Mouse (Mus musculus): ENCODE data around the gene Mfn1.

The Mfn1 gene

DNA sequence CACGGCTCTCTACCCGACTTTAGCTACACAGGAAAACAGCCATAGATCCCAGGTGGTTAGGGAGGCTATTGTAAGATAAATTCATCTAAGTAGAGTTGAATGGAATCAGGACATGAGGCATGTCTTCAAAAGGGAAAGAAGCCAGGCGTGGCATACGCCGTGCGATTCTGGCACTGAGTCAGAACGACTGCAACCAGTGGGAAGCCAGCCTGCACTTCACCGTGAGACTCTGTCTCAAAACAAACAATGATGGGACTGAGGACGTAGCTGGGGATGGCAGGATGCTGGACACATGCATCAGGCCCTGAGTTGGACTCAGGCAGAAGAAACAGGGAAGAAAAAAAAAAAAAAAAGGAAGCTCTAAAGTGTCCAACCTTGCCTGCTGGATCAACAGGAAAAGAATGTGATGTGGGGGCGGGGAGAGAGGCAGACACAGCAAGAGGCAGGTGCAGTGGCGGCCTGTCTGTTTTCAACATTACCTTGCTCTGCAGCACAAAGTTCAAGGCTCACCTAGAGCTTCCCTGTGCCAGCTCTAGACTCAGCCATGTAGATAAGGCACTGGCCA is 82.4 kb downstream of the Mfn1 start:
- no peak for DNase-seq (ENCODE audit: low spot score in 2 of 2)

DNA sequence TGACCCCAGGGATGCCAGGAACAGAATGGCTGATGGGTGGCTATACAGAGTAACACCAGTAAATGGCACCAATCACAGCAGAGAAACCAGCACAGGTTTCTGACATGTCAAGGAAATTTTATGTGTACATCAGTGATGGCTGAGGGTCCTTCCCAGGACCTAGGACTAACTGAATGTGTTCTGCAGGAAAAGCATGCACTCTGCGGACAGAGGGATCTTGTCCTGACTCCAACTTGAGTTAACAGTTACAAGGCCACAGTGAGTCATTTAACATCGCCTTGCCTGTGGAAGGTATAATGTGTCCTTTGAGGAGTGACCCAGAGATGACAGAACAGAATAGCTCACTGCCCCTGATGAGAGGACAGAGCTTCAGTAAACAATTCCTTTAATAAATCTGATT is 85.5 kb downstream of the Mfn1 start:
- DNase-seq (ENCODE audit: low spot score in 2 of 2): no peak

DNA sequence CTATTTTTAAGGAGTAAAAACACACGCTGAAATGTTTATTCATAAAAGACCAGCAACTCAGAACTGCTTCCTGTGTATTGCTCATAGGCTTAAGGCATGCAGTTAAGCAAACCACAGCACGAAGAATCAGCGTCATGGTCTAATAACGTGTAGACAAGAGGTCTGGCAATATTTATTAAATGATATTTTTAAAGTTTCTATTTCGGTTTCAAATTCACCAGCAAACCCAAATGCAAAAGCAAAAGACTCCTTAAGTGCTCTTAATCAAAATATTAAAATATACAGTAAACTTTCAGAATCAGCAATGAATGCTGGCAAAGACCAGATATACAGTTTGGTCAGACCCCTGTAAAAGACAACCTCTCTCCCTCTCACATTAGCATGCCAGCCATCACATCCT is 86.1 kb downstream of the Mfn1 start:
- DNase-seq (ENCODE audit: low spot score in 2 of 2): no peak

DNA sequence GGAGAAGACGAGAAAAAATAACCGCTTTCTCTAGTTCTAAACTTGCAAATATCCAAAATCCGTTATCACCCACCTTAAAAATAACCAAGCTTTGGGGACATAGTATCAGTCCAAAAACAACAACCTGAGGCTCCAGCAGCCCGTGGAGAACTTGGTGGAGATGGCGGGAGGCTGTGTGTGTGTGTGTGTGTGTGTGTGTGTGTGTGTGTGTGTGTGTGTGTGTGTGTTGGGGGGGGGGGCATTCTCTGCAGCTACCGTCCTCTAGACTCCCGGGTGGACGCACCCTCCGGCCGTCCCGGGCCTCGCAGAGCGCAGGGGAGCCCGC is 86.7 kb downstream of the Mfn1 start:
- no peak for DNase-seq (ENCODE audit: low spot score in 2 of 2)

DNA sequence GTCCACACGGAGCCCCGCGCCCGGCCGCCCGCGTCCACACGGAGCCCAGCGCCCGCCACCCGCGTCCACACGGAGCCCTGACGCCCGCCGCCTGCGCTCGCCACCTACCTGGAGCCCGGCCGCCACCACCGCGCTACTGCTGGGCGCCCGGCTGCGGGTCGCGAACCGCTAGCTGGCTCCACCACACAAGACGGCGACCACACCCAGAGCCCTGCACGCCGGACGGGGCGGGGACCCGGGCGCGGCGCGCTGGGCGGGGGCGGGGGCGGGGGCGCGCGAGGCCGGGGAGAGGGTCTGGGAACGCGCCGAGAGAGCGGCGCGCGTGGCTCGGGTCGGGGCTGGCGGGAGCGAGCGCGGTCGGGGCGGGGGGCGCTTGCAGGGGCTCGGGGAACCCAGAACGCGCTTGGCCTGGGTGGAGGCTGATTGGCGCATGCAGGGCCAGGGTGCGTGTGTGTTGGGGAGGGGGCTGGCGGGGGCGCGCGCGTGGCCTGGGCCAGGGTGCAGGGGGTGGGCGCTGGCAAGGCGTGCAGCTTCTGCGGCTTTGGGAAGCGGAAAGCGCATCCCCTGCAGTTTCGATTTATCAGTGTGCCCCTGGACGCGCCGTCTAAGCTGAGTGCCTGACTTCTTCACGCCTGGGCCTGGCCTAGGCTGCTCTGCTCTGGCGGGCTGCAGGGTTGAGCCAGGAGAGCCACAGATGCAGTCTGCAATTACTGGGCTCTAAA is 87.2 kb downstream of the Mfn1 start, which contains the start of gene Gnb4:
Gnb4 (minus strand) TSS at position 255 of the 722 bp plus-strand sequence.
- DNase-seq (ENCODE audit: low spot score in 2 of 2): peak; percentile 33 to 63

- DNase-seq (ENCODE audit: low spot score in 2 of 2): no peak
Measured at GRCm38 (mm10) chr3:32617053-32617642, 87.9 kb downstream of the Mfn1 start.

DNA sequence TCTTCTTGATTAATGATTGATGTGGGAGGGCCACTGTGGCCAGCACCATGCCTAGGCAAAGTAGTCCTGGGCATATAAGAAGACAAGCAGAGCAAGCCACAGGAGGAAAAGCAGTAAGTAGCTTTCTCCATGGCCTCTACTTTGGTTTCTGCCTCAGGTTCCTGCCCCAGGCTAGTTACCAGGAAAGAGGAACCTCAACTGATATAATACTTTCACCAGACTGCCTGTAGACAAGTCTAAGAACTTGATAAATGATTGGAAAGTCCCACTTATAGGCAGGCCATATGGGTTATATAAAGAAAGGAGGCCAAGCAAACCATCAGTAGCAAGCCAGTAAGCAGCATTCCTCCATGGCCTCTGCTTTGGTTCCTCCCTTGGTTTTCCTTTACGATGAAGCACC is 92.4 kb downstream of the Mfn1 start:
- DNase-seq (ENCODE audit: low spot score in 2 of 2): no peak

DNA sequence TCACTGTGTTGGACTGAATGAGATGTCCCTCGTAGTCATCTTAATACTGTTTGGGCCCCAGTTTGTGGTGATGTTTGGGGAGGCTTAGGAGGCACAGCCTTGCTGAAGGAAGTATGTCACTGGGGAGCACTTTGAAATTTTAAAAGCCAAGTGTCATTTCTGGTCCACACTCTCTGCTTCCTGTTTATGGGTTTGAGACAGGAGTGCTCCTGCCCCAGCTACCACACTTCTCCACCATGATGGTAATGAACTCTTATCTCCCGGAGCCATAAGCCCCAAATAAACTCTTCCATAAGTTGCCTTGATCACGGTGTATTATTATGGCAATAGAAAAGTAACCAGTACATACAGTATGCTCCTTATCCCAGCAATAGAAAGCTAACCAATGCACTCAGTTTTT is 92.8 kb downstream of the Mfn1 start:
- DNase-seq (ENCODE audit: low spot score in 2 of 2): no peak

DNA sequence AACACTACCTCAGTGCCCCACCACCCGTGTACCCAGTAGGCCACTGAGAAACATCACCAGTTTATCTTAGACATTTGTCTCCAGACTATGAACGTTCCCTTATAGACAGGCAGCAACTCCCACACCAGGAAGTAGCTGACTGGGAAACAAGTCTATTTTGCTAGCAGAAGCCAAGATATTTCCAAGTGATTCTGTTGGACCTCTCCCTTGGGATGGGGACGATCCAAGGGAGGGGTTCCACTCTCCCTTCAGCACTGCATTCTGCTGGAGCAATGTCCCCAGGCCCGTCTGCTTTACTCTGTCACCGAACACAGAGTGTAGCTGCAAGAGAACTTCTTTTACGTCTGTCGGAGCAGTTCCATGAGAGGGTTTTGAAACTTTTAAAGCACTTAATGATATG is 98.9 kb downstream of the Mfn1 start:
- no peak for DNase-seq (ENCODE audit: low spot score in 2 of 2)
